28 mouse cellular contexts compared by ENCODE assay signal in genomic region chr13:30654463-30654862, GRCm38 (mm10).
"Had no signal": no experiment of that assay in that cellular context is flagged by ENCODE, and none has a peak within 500 bp of the region (broad histone marks: within the 10 kb centered on the region; RNA-seq: fewer than 3 reads in every experiment).

No protein-coding gene starts in this region.

- H3K27me3 ChIP-seq: heart, embryonic 12.5 days; hindbrain, embryonic 12.5 days; intestine, embryonic 15.5 days; limb, embryonic 12.5 days had no signal

- H3K4me3 ChIP-seq: heart, embryonic 10.5 days; heart, embryonic 12.5 days; hindbrain, embryonic 10.5 days; hindbrain, embryonic 12.5 days; intestine, embryonic 15.5 days; left cerebral cortex, adult 2 months; limb, embryonic 10.5 days; limb, embryonic 12.5 days; liver, embryonic 13.5 days; liver, embryonic 15.5 days had no signal

- H3K4me1 ChIP-seq: heart, embryonic 12.5 days; hindbrain, embryonic 12.5 days; intestine, embryonic 15.5 days; liver, embryonic 15.5 days had no signal

- H3K36me3 ChIP-seq: heart, embryonic 10.5 days; heart, embryonic 12.5 days; hindbrain, embryonic 10.5 days; hindbrain, embryonic 12.5 days; intestine, embryonic 15.5 days; limb, embryonic 10.5 days; limb, embryonic 12.5 days; liver, embryonic 13.5 days; liver, embryonic 15.5 days had no signal

- H3K9me3 ChIP-seq: heart, embryonic 10.5 days; heart, embryonic 12.5 days; hindbrain, embryonic 10.5 days; hindbrain, embryonic 12.5 days; intestine, embryonic 15.5 days; limb, embryonic 10.5 days; limb, embryonic 12.5 days; liver, embryonic 13.5 days; liver, embryonic 15.5 days had no signal

- H3K27ac ChIP-seq: heart, embryonic 10.5 days; hindbrain, embryonic 10.5 days; hindbrain, embryonic 12.5 days; hindbrain, embryonic 14.5 days; intestine, embryonic 15.5 days; kidney, postnatal 0 days; left cerebral cortex, adult 2 months; limb, embryonic 10.5 days; limb, embryonic 12.5 days; liver, embryonic 13.5 days; liver, embryonic 15.5 days had no signal

- H3K9ac ChIP-seq: heart, embryonic 12.5 days; hindbrain, embryonic 12.5 days; hindbrain, embryonic 14.5 days; intestine, embryonic 15.5 days; limb, embryonic 12.5 days; liver, embryonic 13.5 days; liver, embryonic 15.5 days; liver, postnatal 0 days had no signal

- DNase-seq: gastrocnemius, postnatal 14 days; heart, adult 18-20 months; heart, postnatal 10 days; heart, postnatal 36 days; kidney, adult 18-20 months; kidney, adult 8-10 months; kidney, postnatal 14 days; kidney, postnatal 36 days; layer of hippocampus, adult 9-11 months; layer of hippocampus, postnatal 36 days; liver; liver, embryonic 13.5 days; liver, postnatal 0 days had no signal

- ATAC-seq: hindbrain, embryonic 16.5 days; inflammation-experienced regulatory T-cells, adult 6 months; intestine, embryonic 15.5 days; intestine, postnatal 0 days; liver, postnatal 0 days had no signal

- H3K4me2 ChIP-seq: heart, embryonic 12.5 days; hindbrain, embryonic 12.5 days; hindbrain, embryonic 14.5 days; intestine, embryonic 15.5 days; limb, embryonic 12.5 days; liver, embryonic 11.5 days; liver, embryonic 13.5 days; liver, embryonic 15.5 days had no signal
